Mouse (Mus musculus) CD8-positive naive resting alpha-beta T cell, adult 2 months (primary cell): ENCODE measurements around the gene Klrb1b.
"Not testable (repeated sequence)": the region's sequence is repeated elsewhere in the genome, so short reads cannot be mapped to it uniquely, and the experiment has no call there.

Experiments
- DNase-seq, 2 experiments: peaks; one replicate each; pipeline ENCODE4 v3.0.0; 2022; ENCODE audit warnings: low read depth in 2 of 2, low spot score in 2 of 2

Gene Klrb1b

GRCm38 (mm10) chr6:128800696-128801095 lies 25.4 kb downstream of the Klrb1b start:
- DNase-seq = not testable (repeated sequence)

- DNase-seq = no peak
These were observed 26.2 kb downstream of the Klrb1b start for GRCm38 (mm10) chr6:128799896-128800270.

GRCm38 (mm10) chr6:128799144-128799895 lies 26.8 kb downstream of the Klrb1b start:
- DNase-seq = peak; percentile 90 to 91

- DNase-seq = peak; percentile 83 to 84
These were observed 27.4 kb downstream of the Klrb1b start for GRCm38 (mm10) chr6:128798772-128799143.

- peak; percentile 21 to 25 for DNase-seq
These were observed 28.0 kb downstream of the Klrb1b start for GRCm38 (mm10) chr6:128797936-128798771.

GRCm38 (mm10) chr6:128797185-128797905 lies 28.8 kb downstream of the Klrb1b start:
- DNase-seq = no peak

GRCm38 (mm10) chr6:128796321-128796955 lies 29.7 kb downstream of the Klrb1b start:
- peak; percentile 30 to 51 for DNase-seq

GRCm38 (mm10) chr6:128793734-128794133 lies 32.4 kb downstream of the Klrb1b start:
- DNase-seq = no peak

- DNase-seq = not testable (repeated sequence)
These were observed 35.6 kb downstream of the Klrb1b start for GRCm38 (mm10) chr6:128790491-128790994.

- DNase-seq = no peak
These were observed 37.0 kb downstream of the Klrb1b start, which contains the start of gene Klrb1c for GRCm38 (mm10) chr6:128789115-128789514. Klrb1c (minus strand) TSS chr6:128789215.

- no peak for DNase-seq
These were observed 37.6 kb downstream of the Klrb1b start for GRCm38 (mm10) chr6:128788517-128788916.

GRCm38 (mm10) chr6:128786396-128786795 lies 39.7 kb downstream of the Klrb1b start:
- not testable (repeated sequence) for DNase-seq

GRCm38 (mm10) chr6:128769481-128770253 lies 56.5 kb downstream of the Klrb1b start:
- DNase-seq = no peak

- DNase-seq = no peak
These were observed 58.1 kb downstream of the Klrb1b start for GRCm38 (mm10) chr6:128768047-128768446.

- peak; percentile 35 to 50 for DNase-seq
These were observed 59.5 kb downstream of the Klrb1b start for GRCm38 (mm10) chr6:128766486-128767254.

- no peak for DNase-seq
These were observed 60.9 kb downstream of the Klrb1b start for GRCm38 (mm10) chr6:128765211-128765610.

- DNase-seq = no peak
These were observed 61.5 kb downstream of the Klrb1b start for GRCm38 (mm10) chr6:128764598-128764997.

GRCm38 (mm10) chr6:128763736-128764523 lies 62.2 kb downstream of the Klrb1b start:
- DNase-seq = peak; percentile 96 to 98
